Mouse (Mus musculus): ENCODE results near the gene H13. TPM values are rescaled to one million over a fixed set of nuclear protein-coding genes. Genes with fewer than 3 reads are reported as not detected.

The H13 gene
- total and polyA plus RNA-seq, 3 experiments = 116 to 175 (median 137) TPM

- dilution Hi-C loops (cut with MboI; ENCODE audit: extremely low pct_ligation_motif_present, extremely low pct_unique_long_range_greater_than_20kb, low sequenced_read_pairs) (no loop called here), in situ Hi-C loops (cut with MboI; ENCODE audit: low pct_ligation_motif_present, low pct_unique_long_range_greater_than_20kb, low sequenced_read_pairs) (no loop called here)
- no peak overlapping the region for H3K4me3 ChIP-seq (replicated peaks in 1 of 3; ENCODE audit: low read depth in 2 of 3, low read length in 2 of 3, poor library complexity in 1 of 3)
- no peaks in the 10 kb centered on the region for H3K9me3 ChIP-seq (replicated peaks; ENCODE audit: low read length)
- no peak overlapping the region for H3K27ac ChIP-seq (ENCODE audit: insufficient read depth, low read depth)
- H3K27me3 ChIP-seq (replicated peaks) = no peaks in the 10 kb centered on the region
- 0 out of 2 replicates have a peak overlapping the region, but pooled peaks have one; percentile 69 for H3K4me2 ChIP-seq (ENCODE audit: insufficient read depth, low read depth, poor library complexity, severe bottlenecking)
- peaks cover 0 to 3% of the 10 kb centered on the region in 2 experiments for H3K36me3 ChIP-seq (replicated peaks in 1 of 2; ENCODE audit: control insufficient read depth in 1 of 2, insufficient read depth in 1 of 2, low read length in 1 of 2)
- peaks cover 29 to 64% of the 10 kb centered on the region in 2 experiments for H3K4me1 ChIP-seq (ENCODE audit: control insufficient read depth in 1 of 2, insufficient read depth in 2 of 2)
- TF ChIP-seq SMC3 (IDR thresholded peaks at IDR 0.05; ENCODE audit: low read depth, low read length) (no peak), JUN (IDR thresholded peaks at IDR 0.05; ENCODE audit: insufficient read depth, low read depth, low read length) (no peak), USF1 (IDR thresholded peaks at IDR 0.05; ENCODE audit: low read depth, low read length) (no peak), TCF12 (IDR thresholded peaks at IDR 0.05; ENCODE audit: low read depth, low read length) (no peak), USF2 (conservative IDR thresholded peaks at IDR 0.05; ENCODE audit: low read depth, low read length) (no peak), RCOR1 (conservative IDR thresholded peaks at IDR 0.05; ENCODE audit: low read depth, low read length) (no peak), TBP (conservative IDR thresholded peaks at IDR 0.05; ENCODE audit: low read depth, low read length) (no peak), MAX (IDR thresholded peaks at IDR 0.05; ENCODE audit: low read length) (no peak), CHD1 (IDR thresholded peaks at IDR 0.05; ENCODE audit: low read depth, low read length) (no peak), ELF1 (IDR thresholded peaks at IDR 0.05; ENCODE audit: low read depth, low read length) (no peak), ETS1 (conservative IDR thresholded peaks at IDR 0.05; ENCODE audit: low read depth, low read length) (no peak), HCFC1 (IDR thresholded peaks at IDR 0.05; ENCODE audit: low read depth, low read length) (no peak), ZMIZ1 (IDR thresholded peaks at IDR 0.05; ENCODE audit: low read depth, low read length) (no peak), MYC (IDR thresholded peaks at IDR 0.05; ENCODE audit: low read depth, low read length) (no peak), MAFK (IDR thresholded peaks at IDR 0.05; ENCODE audit: insufficient replicate concordance, low read length) (no peak), ZC3H11A (IDR thresholded peaks at IDR 0.05; ENCODE audit: low read depth, low read length) (no peak), ZKSCAN1 (IDR thresholded peaks at IDR 0.05; ENCODE audit: borderline replicate concordance, low read depth, low read length) (no peak), POLR2A (IDR thresholded peaks at IDR 0.05; ENCODE audit: low read depth, low read length) (no peak), KAT2A (IDR thresholded peaks at IDR 0.05; ENCODE audit: insufficient replicate concordance, low read length) (no peak), RAD21 (IDR thresholded peaks at IDR 0.05; ENCODE audit: low read depth, low read length) (no peak)
- no peak overlapping the region for H3K9ac ChIP-seq (ENCODE audit: insufficient read depth, low read depth)
- no peak for DNase-seq (ENCODE audit: extremely low read depth)
- no peaks in the 10 kb centered on the region for H3K79me2 ChIP-seq (replicated peaks; ENCODE audit: control insufficient read depth, extremely low read depth, insufficient read depth, poor library complexity, severe bottlenecking)
Observed at GRCm38 (mm10) chr2:152638865-152639264, 30.4 kb upstream of the H13 start.

- no peaks in the 10 kb centered on the region for H3K79me2 ChIP-seq (replicated peaks; ENCODE audit: control insufficient read depth, extremely low read depth, insufficient read depth, poor library complexity, severe bottlenecking)
- dilution Hi-C loops (cut with MboI; ENCODE audit: extremely low pct_ligation_motif_present, extremely low pct_unique_long_range_greater_than_20kb, low sequenced_read_pairs) = no loop called here
- TF ChIP-seq NRF1 (IDR thresholded peaks at IDR 0.05; ENCODE audit: low read depth, low read length) (0 out of 2 replicates have a peak, but pooled peaks have one; percentile 11), MEF2A (IDR thresholded peaks at IDR 0.05; ENCODE audit: borderline replicate concordance, low read depth, low read length) (0 out of 2 replicates have a peak, but pooled peaks have one; percentile 9), ETS1 (conservative IDR thresholded peaks at IDR 0.05; ENCODE audit: low read depth, low read length) (peak; percentile 71), RCOR1 (conservative IDR thresholded peaks at IDR 0.05; ENCODE audit: low read depth, low read length) (no peak), ZMIZ1 (IDR thresholded peaks at IDR 0.05; ENCODE audit: low read depth, low read length) (no peak), TCF12 (IDR thresholded peaks at IDR 0.05; ENCODE audit: low read depth, low read length) (peak; percentile 49; the same call in 1 of the 2 replicates), KAT2A (IDR thresholded peaks at IDR 0.05; ENCODE audit: insufficient replicate concordance, low read length) (no peak)
- peak overlapping the region; percentile 69 for H3K4me2 ChIP-seq (ENCODE audit: insufficient read depth, low read depth, poor library complexity, severe bottlenecking)
- in situ Hi-C loops (cut with MboI; ENCODE audit: low pct_ligation_motif_present, low pct_unique_long_range_greater_than_20kb, low sequenced_read_pairs) = no loop called here
- peak; percentile 77 for DNase-seq (ENCODE audit: extremely low read depth)
- H3K9ac ChIP-seq (ENCODE audit: insufficient read depth, low read depth) = 0 out of 2 replicates have a peak overlapping the region, but pooled peaks have one; percentile 4
- no peak overlapping the region for H3K4me3 ChIP-seq (replicated peaks in 1 of 3; ENCODE audit: low read depth in 2 of 3, low read length in 2 of 3, poor library complexity in 1 of 3)
- H3K4me1 ChIP-seq (ENCODE audit: control insufficient read depth in 1 of 2, insufficient read depth in 2 of 2) = peaks cover 28 to 61% of the 10 kb centered on the region in 2 experiments
- no peaks in the 10 kb centered on the region for H3K27me3 ChIP-seq (replicated peaks)
- H3K9me3 ChIP-seq (replicated peaks; ENCODE audit: low read length) = no peaks in the 10 kb centered on the region
- peak overlapping the region; percentile 12 for H3K27ac ChIP-seq (ENCODE audit: insufficient read depth, low read depth)
- H3K36me3 ChIP-seq (replicated peaks in 1 of 2; ENCODE audit: control insufficient read depth in 1 of 2, insufficient read depth in 1 of 2, low read length in 1 of 2) = peaks cover 0 to under 1% of the 10 kb centered on the region in 2 experiments
Observed at GRCm38 (mm10) chr2:152639406-152640113, 29.7 kb upstream of the H13 start.
